Mouse (Mus musculus): ENCODE results near the gene Med12l.

- TF ChIP-seq CTCF (IDR thresholded peaks at IDR 0.05; ENCODE audit: low read depth, low read length) (no peak), TAL1 (conservative IDR thresholded peaks at IDR 0.05; ENCODE audit: low read depth, low read length) (no peak), GATA1 (IDR thresholded peaks at IDR 0.05; ENCODE audit: borderline replicate concordance, low read length) (no peak), POLR2AphosphoS5 (IDR thresholded peaks at IDR 0.05; ENCODE audit: insufficient replicate concordance, low read depth, low read length) (no peak), GATA2 (IDR thresholded peaks at IDR 0.05; ENCODE audit: borderline replicate concordance, low read depth, low read length) (no peak)
Measured at GRCm38 (mm10) chr3:59080293-59080916, 74.8 kb downstream of the Med12l start.
